8 mouse cellular contexts compared by ENCODE assay signal in genomic region chr2:165325521-165326303, GRCm38 (mm10). TPM values are rescaled to one million over a fixed set of nuclear protein-coding genes. Genes with fewer than 3 reads are reported as not detected.
A peak's percentile ranks its signal among the peaks of the same experiment; 100 is the strongest.
DNase-seq lines count a peak whose midpoint lies in the region; ATAC-seq and TF ChIP-seq lines count a peak whose summit lies in the region.

No protein-coding gene starts in this region.

- H3K4me3 ChIP-seq in kidney, postnatal 0 days (replicated peaks; ENCODE audit: low read depth, low read length): peak overlapping the region; percentile 78
- peak overlapping the region; percentile 65 for H3K4me3 ChIP-seq in cerebellum, adult 2 months (replicated peaks; ENCODE audit: insufficient read depth, low read depth, low read length)
- H3K4me3 ChIP-seq in hindbrain, embryonic 11.5 days (ENCODE audit: low read depth, low read length): peak overlapping the region; percentile 87
- H3K4me3 ChIP-seq in lung, embryonic 15.5 days: peak overlapping the region; percentile 92

- no peak for TF ChIP-seq POLR2A in cerebellum, adult 2 months (IDR thresholded peaks at IDR 0.05; ENCODE audit: borderline replicate concordance, insufficient read depth, low read length)

- no peaks in the 10 kb centered on the region for H3K27me3 ChIP-seq in kidney, postnatal 0 days (ENCODE audit: insufficient read depth, low read length)
- no peaks in the 10 kb centered on the region for H3K27me3 ChIP-seq in cerebellum, adult 2 months (ENCODE audit: control insufficient read depth, insufficient read depth, low read length)
- H3K27me3 ChIP-seq in hindbrain, embryonic 11.5 days (ENCODE audit: control insufficient read depth, insufficient read depth, low read length): no peaks in the 10 kb centered on the region
- H3K27me3 ChIP-seq in lung, embryonic 15.5 days: no peaks in the 10 kb centered on the region

- DNase-seq in kidney, postnatal 0 days (ENCODE audit: low spot score): no peak
- DNase-seq in kidney, adult 18-20 months: no peak
- DNase-seq in cerebellum, adult 2 months: peak; percentile 55 to 68
- DNase-seq in hindbrain, embryonic 11.5 days (ENCODE audit: low spot score): no peak
- DNase-seq in testis, postnatal 10 days (ENCODE audit: low spot score): peak; percentile 58
- no peak for DNase-seq in frontal cortex, postnatal 25 days (ENCODE audit: low spot score in 2 of 2)
- DNase-seq in MN1 (ENCODE audit: low spot score): no peak

- H3K36me3 ChIP-seq in kidney, postnatal 0 days (ENCODE audit: insufficient read depth, low read length): no peaks in the 10 kb centered on the region
- H3K36me3 ChIP-seq in hindbrain, embryonic 11.5 days (ENCODE audit: control insufficient read depth, insufficient read depth, low read length): no peaks in the 10 kb centered on the region
- H3K36me3 ChIP-seq in lung, embryonic 15.5 days: no peaks in the 10 kb centered on the region

- peak; percentile 7; the same call in 1 of the 2 replicates for ATAC-seq in kidney, postnatal 0 days (replicated peaks; ENCODE audit: low FRiP score, low read depth)
- ATAC-seq in hindbrain, embryonic 11.5 days (ENCODE audit: low FRiP score): peak; percentile 36
- peak; percentile 9; the same call in 1 of the 2 replicates for ATAC-seq in lung, embryonic 15.5 days (ENCODE audit: borderline replicate concordance, extremely low read depth, low FRiP score, low TSS enrichment)

- peak overlapping the region; percentile 79 for H3K9ac ChIP-seq in kidney, postnatal 0 days (ENCODE audit: low read depth, low read length)
- H3K9ac ChIP-seq in hindbrain, embryonic 11.5 days (ENCODE audit: low read depth, low read length): peak overlapping the region; percentile 92
- H3K9ac ChIP-seq in lung, embryonic 15.5 days: peak overlapping the region; percentile 90

- under 1% methylated on average over 28 of the region's 30 CpGs for WGBS in kidney, postnatal 0 days
- under 1% methylated on average over 30 of the region's 30 CpGs for WGBS in cerebellum, adult 2 months
- WGBS in hindbrain, embryonic 11.5 days: under 1% methylated on average over 30 of the region's 30 CpGs
- under 1% methylated on average over 27 of the region's 30 CpGs for WGBS in lung, embryonic 15.5 days

- H3K4me1 ChIP-seq in kidney, postnatal 0 days (replicated peaks; ENCODE audit: insufficient read depth, low read length): peaks cover 36% of the 10 kb centered on the region
- H3K4me1 ChIP-seq in cerebellum, adult 2 months (ENCODE audit: control insufficient read depth, insufficient read depth, low read length): peaks cover 45% of the 10 kb centered on the region
- peaks cover 14% of the 10 kb centered on the region; the same call in 1 of the 2 replicates for H3K4me1 ChIP-seq in hindbrain, embryonic 11.5 days (replicated peaks; ENCODE audit: control insufficient read depth, insufficient read depth, low read length)
- peaks cover 60% of the 10 kb centered on the region for H3K4me1 ChIP-seq in lung, embryonic 15.5 days

- TF ChIP-seq CTCF in kidney, postnatal 0 days (IDR thresholded peaks at IDR 0.05; ENCODE audit: low read depth): no peak
- no peak for TF ChIP-seq CTCF in cerebellum, adult 2 months (IDR thresholded peaks at IDR 0.05; ENCODE audit: borderline replicate concordance, insufficient read depth, low read depth, low read length)

- H3K27ac ChIP-seq in kidney, postnatal 0 days: peak overlapping the region; percentile 63
- H3K27ac ChIP-seq in cerebellum, adult 2 months (ENCODE audit: insufficient read depth, low read length): peak overlapping the region; percentile 65
- H3K27ac ChIP-seq in hindbrain, embryonic 11.5 days (ENCODE audit: low read depth, low read length): peak overlapping the region; percentile 68
- peak overlapping the region; percentile 71 for H3K27ac ChIP-seq in lung, embryonic 15.5 days

- peak overlapping the region; percentile 88 for H3K4me2 ChIP-seq in kidney, postnatal 0 days (ENCODE audit: low read length)
- peak overlapping the region; percentile 81 for H3K4me2 ChIP-seq in hindbrain, embryonic 11.5 days (replicated peaks; ENCODE audit: low read depth, low read length)
- peak overlapping the region; percentile 85 for H3K4me2 ChIP-seq in lung, embryonic 15.5 days

- H3K9me3 ChIP-seq in kidney, postnatal 0 days (replicated peaks; ENCODE audit: low read length): no peaks in the 10 kb centered on the region
- H3K9me3 ChIP-seq in hindbrain, embryonic 11.5 days (ENCODE audit: control insufficient read depth, low read length): no peaks in the 10 kb centered on the region
- no peaks in the 10 kb centered on the region for H3K9me3 ChIP-seq in lung, embryonic 15.5 days

RNA-seq across cellular contexts. Expression of gene Elmo2, which starts 0.6 kb away (rescaled TPM):
- 51.5 and 59.3 TPM in 2 replicates for polyA plus RNA-seq in kidney, postnatal 0 days (2015; fragmentation: Nextera tagmentation; extraction: Ambion mirVana)
- polyA plus RNA-seq in cerebellum, adult 2 months (2012; rRNA removed): 187 and 208 TPM in 2 replicates
- polyA plus RNA-seq in hindbrain, embryonic 11.5 days (2014; fragmentation: Nextera tagmentation; extraction: Ambion mirVana): 76.7 and 78.5 TPM in 2 replicates
- 75.7 and 77.3 TPM in 2 replicates for polyA plus RNA-seq in lung, embryonic 15.5 days (2015; fragmentation: Nextera tagmentation; extraction: Ambion mirVana)

RNA-seq across cellular contexts. Expression of gene Slc35c2, which starts 38.0 kb away (rescaled TPM):
- 51.6 and 55.7 TPM in 2 replicates for polyA plus RNA-seq in kidney, postnatal 0 days (2015; fragmentation: Nextera tagmentation; extraction: Ambion mirVana)
- 78.2 and 84.0 TPM in 2 replicates for polyA plus RNA-seq in cerebellum, adult 2 months (2012; rRNA removed)
- 45.8 and 51.0 TPM in 2 replicates for polyA plus RNA-seq in hindbrain, embryonic 11.5 days (2014; fragmentation: Nextera tagmentation; extraction: Ambion mirVana)
- 48.0 and 48.7 TPM in 2 replicates for polyA plus RNA-seq in lung, embryonic 15.5 days (2015; fragmentation: Nextera tagmentation; extraction: Ambion mirVana)

RNA-seq across cellular contexts. Expression of gene Zfp663, which starts 42.8 kb away (rescaled TPM):
- 0.58 and 0.60 TPM in 2 replicates for polyA plus RNA-seq in kidney, postnatal 0 days (2015; fragmentation: Nextera tagmentation; extraction: Ambion mirVana)
- polyA plus RNA-seq in cerebellum, adult 2 months (2012; rRNA removed): not detected in 2 replicates
- 7.0 and 7.6 TPM in 2 replicates for polyA plus RNA-seq in hindbrain, embryonic 11.5 days (2014; fragmentation: Nextera tagmentation; extraction: Ambion mirVana)
- polyA plus RNA-seq in lung, embryonic 15.5 days (2015; fragmentation: Nextera tagmentation; extraction: Ambion mirVana): 1.1 and 2.2 TPM in 2 replicates

Comparison
In these comparisons a context has a peak if more than half of its experiments do, and no peak if none do; other contexts are left out.
1. DNase-seq: peak in cerebellum, adult 2 months (2 of 2) and testis, postnatal 10 days (single experiment); none in kidney, postnatal 0 days (single experiment), kidney, adult 18-20 months (single experiment), hindbrain, embryonic 11.5 days (single experiment), frontal cortex, postnatal 25 days (0 of 2) and MN1 (single experiment).
2. Peak in every context shown above with its lines, with median percentiles within 50 percentile points of each other: ATAC-seq, H3K27ac ChIP-seq, H3K4me2 ChIP-seq, H3K4me3 ChIP-seq and H3K9ac ChIP-seq.